Comparison of ENCODE assay signal across 8 mouse cellular contexts in genomic region chr9:109931257-109932171, GRCm38 (mm10). TPM values are rescaled to one million over a fixed set of nuclear protein-coding genes. Genes with fewer than 3 reads are reported as not detected.
DNase-seq lines count a peak whose midpoint lies in the region; ATAC-seq and TF ChIP-seq lines count a peak whose summit lies in the region.

Map4 (plus strand) TSS chr9:109931460.

- H3K4me1 ChIP-seq in bone marrow macrophage, adult 2 months (ENCODE audit: control insufficient read depth, insufficient read depth, low read length) = peaks cover 6% of the 10 kb centered on the region; the same call in 1 of the 2 replicates
- H3K4me1 ChIP-seq in embryonic fibroblast, embryonic 13.5 days (ENCODE audit: control insufficient read depth, insufficient read depth, low read length) = peaks cover 2% of the 10 kb centered on the region
- H3K4me1 ChIP-seq in heart, embryonic 10.5 days = peaks cover 15% of the 10 kb centered on the region
- peaks cover 15% of the 10 kb centered on the region for H3K4me1 ChIP-seq in kidney, embryonic 15.5 days

- H3K4me3 ChIP-seq in bone marrow macrophage, adult 2 months (ENCODE audit: insufficient read depth, low read length) = peak within 1 kb of the TSS; percentile 96
- H3K4me3 ChIP-seq in embryonic fibroblast, embryonic 13.5 days (ENCODE audit: insufficient read depth, low read length) = peak within 1 kb of the TSS; percentile 94
- peak within 1 kb of the TSS; percentile 82 for H3K4me3 ChIP-seq in heart, embryonic 10.5 days
- H3K4me3 ChIP-seq in kidney, embryonic 15.5 days (replicated peaks) = peak within 1 kb of the TSS; percentile 77

- DNase-seq in A20 (ENCODE audit: low read depth, low spot score) = peak; percentile 98
- peak; percentile 98 for DNase-seq in heart, embryonic 10.5 days (ENCODE audit: low spot score)
- peak; percentile 96 for DNase-seq in liver
- DNase-seq in spleen, postnatal 4 days (ENCODE audit: low spot score in 2 of 2) = peak; percentile 93 to 96

- peak within 1 kb of the TSS; percentile 77 for H3K4me2 ChIP-seq in kidney, embryonic 15.5 days

- H3K9me3 ChIP-seq in heart, embryonic 10.5 days = no peaks in the 10 kb centered on the region
- no peaks in the 10 kb centered on the region for H3K9me3 ChIP-seq in kidney, embryonic 15.5 days (replicated peaks)

- H3K27me3 ChIP-seq in heart, embryonic 10.5 days (ENCODE audit: insufficient read depth, poor library complexity, severe bottlenecking) = no peaks in the 10 kb centered on the region
- no peaks in the 10 kb centered on the region for H3K27me3 ChIP-seq in kidney, embryonic 15.5 days

- peak; percentile 98 for ATAC-seq in kidney, embryonic 15.5 days (replicated peaks; ENCODE audit: low FRiP score)
- peak; percentile 95 for ATAC-seq in monocyte, adult 5-6 weeks (replicated peaks; ENCODE audit: insufficient number of reproducible peaks, low FRiP score, low TSS enrichment, poor library complexity, severe bottlenecking)

- H3K9ac ChIP-seq in kidney, embryonic 15.5 days = peak within 1 kb of the TSS; percentile 86

- under 1% methylated on average over 88 of the region's 94 CpGs for WGBS in heart, embryonic 10.5 days
- WGBS in kidney, embryonic 15.5 days = under 1% methylated on average over 89 of the region's 94 CpGs

- no peak for TF ChIP-seq POLR2A in bone marrow macrophage, adult 2 months (IDR thresholded peaks at IDR 0.05; ENCODE audit: borderline replicate concordance, low read depth, low read length)
- peak; percentile 91 for TF ChIP-seq POLR2A in embryonic fibroblast, embryonic 13.5 days (IDR thresholded peaks at IDR 0.05; ENCODE audit: low read depth, low read length)

- TF ChIP-seq CTCF in bone marrow macrophage, adult 2 months (IDR thresholded peaks at IDR 0.05; ENCODE audit: low read depth, low read length) = no peak
- no peak for TF ChIP-seq CTCF in embryonic fibroblast, embryonic 13.5 days (IDR thresholded peaks at IDR 0.05; ENCODE audit: borderline replicate concordance, insufficient read depth, low read length)

- peak within 1 kb of the TSS; percentile 85 for H3K27ac ChIP-seq in bone marrow macrophage, adult 2 months (ENCODE audit: insufficient read depth, low read depth, low read length)
- H3K27ac ChIP-seq in embryonic fibroblast, embryonic 13.5 days (ENCODE audit: insufficient read depth, low read length) = peak within 1 kb of the TSS; percentile 86
- peak within 1 kb of the TSS; percentile 95 for H3K27ac ChIP-seq in heart, embryonic 10.5 days
- peak within 1 kb of the TSS; percentile 98 for H3K27ac ChIP-seq in kidney, embryonic 15.5 days

- no peaks in the 10 kb centered on the region for H3K36me3 ChIP-seq in heart, embryonic 10.5 days
- H3K36me3 ChIP-seq in kidney, embryonic 15.5 days = no peaks in the 10 kb centered on the region

RNA-seq across cellular contexts. Expression of gene Map4, which starts in this region (rescaled TPM):
- polyA plus RNA-seq in bone marrow macrophage, adult 2 months (2012; ENCODE audit: insufficient read depth, insufficient read length, missing spikeins) = 60.7 and 66.0 TPM in 2 replicates
- 220 and 222 TPM in 2 replicates for polyA plus RNA-seq in embryonic fibroblast, embryonic 13.5 days (2011; ENCODE audit: insufficient read length, low read depth, missing spikeins)
- 69.1 and 88.4 TPM in 2 replicates for polyA plus RNA-seq in heart, embryonic 10.5 days (2016; fragmentation: Nextera tagmentation; extraction: Ambion mirVana)
- polyA plus RNA-seq in kidney, embryonic 15.5 days (2015; fragmentation: Nextera tagmentation; extraction: Ambion mirVana) = 56.2 and 62.0 TPM in 2 replicates
- total RNA-seq in monocyte, adult 5-6 weeks (2017) = 43.2 to 82.6 TPM (median 44.6 TPM) in 3 replicates

Comparison
In these comparisons a context has a peak if more than half of its experiments do, and no peak if none do; other contexts are left out.
1. Peak in every context shown above with its lines: DNase-seq, ATAC-seq, H3K4me3 ChIP-seq and H3K27ac ChIP-seq.